Mouse (Mus musculus) embryonic fibroblast, embryonic 13.5 days (primary cell): ENCODE data around the gene Ckap2l.

ENCODE experiments used
- CTCF ChIP-seq: IDR thresholded peaks from 2 replicates; pipeline ENCODE4 v1.5.1; 2011; ENCODE audit warnings: mild to moderate bottlenecking, control low read depth, low read length, moderate library complexity, borderline replicate concordance; ENCODE audit not compliant: insufficient read depth
- POLR2A ChIP-seq: IDR thresholded peaks from 2 replicates; pipeline ENCODE4 v1.6.1; 2011; ENCODE audit warnings: low read depth, mild to moderate bottlenecking, control low read depth, low read length, moderate library complexity

DNA sequence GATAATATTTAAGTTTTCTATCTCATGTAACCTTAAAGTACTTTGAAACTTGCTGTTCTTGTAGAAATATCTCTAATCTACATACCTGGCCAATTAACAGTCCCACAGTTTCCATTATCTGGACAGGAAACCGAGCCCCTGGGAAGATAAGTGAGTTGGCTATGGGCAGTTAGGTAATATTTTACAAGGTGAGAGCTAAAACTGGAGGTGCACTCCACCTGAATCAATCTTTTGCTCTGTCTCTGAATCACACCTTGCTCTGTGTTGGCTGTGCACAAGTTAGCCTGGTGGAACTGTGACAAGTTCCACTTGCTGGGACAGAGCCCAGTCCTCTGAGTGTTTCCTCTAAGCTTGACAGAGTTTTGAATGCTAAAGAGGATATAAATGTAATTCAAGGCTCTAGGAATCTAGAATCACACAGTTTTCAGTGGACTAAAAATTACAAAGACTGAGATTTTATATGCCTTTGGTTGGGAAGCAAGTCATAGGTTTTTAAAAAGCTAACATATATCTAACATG, 25.2 kb upstream of the Ckap2l start:
- no peak for TF ChIP-seq CTCF
- no peak for TF ChIP-seq POLR2A
